Mouse (Mus musculus) MEL (cell line): ENCODE data around the gene A530084C06Rik. TPM values are rescaled to one million over a fixed set of nuclear protein-coding genes. Genes with fewer than 3 reads are reported as not detected.

ENCODE experiments used
- DNase-seq: peaks from one replicate; pipeline ENCODE4 v3.0.0; 2011; ENCODE audit warnings: low read depth, low spot score
- H3K27ac ChIP-seq: 2 replicates; pipeline ENCODE4 v1.5.1; 2012; ENCODE audit warnings: low read depth, mild to moderate bottlenecking, control low read depth, low read length, moderate library complexity; ENCODE audit not compliant: control insufficient read depth
- H3K27me3 ChIP-seq, 2 experiments: fragments of 150-350 bp in 1 of 2; sonication (generic) in 1 of 2; 2 replicates each; pipeline ENCODE4 v1.6.1; 2012; ENCODE audit warnings: low read length in 2 of 2, mild to moderate bottlenecking in 2 of 2, improper control_type of control experiment in 1 of 2, moderate library complexity in 1 of 2; ENCODE audit not compliant: insufficient read depth in 2 of 2, control insufficient read depth in 1 of 2
- H3K36me3 ChIP-seq, 2 experiments: 2 replicates each; pipeline ENCODE4 v1.6.1; 2012 to 2014; ENCODE audit warnings: low read length in 2 of 2, improper control_type of control experiment in 1 of 2, inconsistent platforms in 1 of 2, mild to moderate bottlenecking in 1 of 2; ENCODE audit not compliant: insufficient read depth in 2 of 2, control insufficient read depth in 1 of 2
- H3K4me1 ChIP-seq, 2 experiments: fragments of 150-350 bp in 1 of 2; sonication (generic) in 1 of 2; 2 replicates each; pipeline ENCODE4 v1.6.1; 2012; ENCODE audit warnings: low read length in 2 of 2, improper control_type of control experiment in 1 of 2, mild to moderate bottlenecking in 1 of 2; ENCODE audit not compliant: insufficient read depth in 2 of 2, control insufficient read depth in 1 of 2
- H3K4me3 ChIP-seq, 2 experiments: fragments of 150-350 bp in 1 of 2; sonication (generic) in 1 of 2; 2 replicates each; pipeline ENCODE4 v1.5.1; 2012; ENCODE audit warnings: low read depth in 2 of 2, low read length in 2 of 2, mild to moderate bottlenecking in 2 of 2, moderate library complexity in 2 of 2, control low read depth in 1 of 2, improper control_type of control experiment in 1 of 2; ENCODE audit not compliant: control insufficient read depth in 1 of 2, insufficient read depth in 1 of 2
- H3K79me2 ChIP-seq: 2 replicates; pipeline ENCODE4 v1.6.1; 2012; ENCODE audit warnings: mild to moderate bottlenecking, low read length, moderate library complexity; ENCODE audit not compliant: control insufficient read depth, poor library complexity, insufficient read depth
- H3K9ac ChIP-seq: 2 replicates; pipeline ENCODE4 v1.6.1; 2012; ENCODE audit warnings: low read depth, mild to moderate bottlenecking, control low read depth, low read length, moderate library complexity; ENCODE audit not compliant: control insufficient read depth, poor library complexity, severe bottlenecking
- H3K9me3 ChIP-seq: fragments of 150-350 bp; sonication (generic); replicated peaks from 2 replicates; pipeline ENCODE4 v1.6.1; 2012; ENCODE audit warnings: mild to moderate bottlenecking, low read length, improper control_type of control experiment, moderate library complexity; ENCODE audit not compliant: insufficient read depth
- BHLHE40 ChIP-seq: IDR thresholded peaks from 2 replicates; pipeline ENCODE4 v1.6.1; 2012; ENCODE audit warnings: low read depth, mild to moderate bottlenecking, inconsistent platforms, low read length, improper control_type of control experiment, borderline replicate concordance
- CTCF ChIP-seq, 3 experiments: IDR thresholded peaks in 2 of 3; conservative IDR thresholded peaks in 1 of 3; 2 replicates each; pipeline ENCODE4 v1.5.1; 2011 to 2012; ENCODE audit warnings: low read length in 3 of 3, low read depth in 2 of 3, mild to moderate bottlenecking in 2 of 3, improper control_type of control experiment in 1 of 3, inconsistent platforms in 1 of 3, mixed read lengths in 1 of 3, moderate library complexity in 1 of 3; ENCODE audit not compliant: control insufficient read depth in 1 of 3, insufficient read depth in 1 of 3, poor library complexity in 1 of 3, severe bottlenecking in 1 of 3
- ELF1 ChIP-seq: IDR thresholded peaks from 2 replicates; pipeline ENCODE4 v1.6.1; 2014; ENCODE audit warnings: low read depth, mild to moderate bottlenecking, inconsistent platforms, low read length, improper control_type of control experiment, moderate library complexity
- ETS1 ChIP-seq: IDR thresholded peaks from 2 replicates; pipeline ENCODE4 v1.6.1; 2012; ENCODE audit warnings: low read depth, mild to moderate bottlenecking, inconsistent platforms, low read length, improper control_type of control experiment, moderate library complexity
- GABPA ChIP-seq: IDR thresholded peaks from 2 replicates; pipeline ENCODE4 v1.6.1; 2012; ENCODE audit warnings: low read depth, mild to moderate bottlenecking, inconsistent platforms, low read length, improper control_type of control experiment, moderate library complexity
- GATA1 ChIP-seq: IDR thresholded peaks from 2 replicates; pipeline ENCODE4 v1.6.1; 2011; ENCODE audit warnings: low read depth, low read length, improper control_type of control experiment
- HCFC1 ChIP-seq: IDR thresholded peaks from 2 replicates; pipeline ENCODE4 v1.6.1; 2012; ENCODE audit warnings: low read depth, mild to moderate bottlenecking, inconsistent platforms, low read length, improper control_type of control experiment, moderate library complexity
- MAFK ChIP-seq: IDR thresholded peaks from 2 replicates; pipeline ENCODE4 v1.6.1; 2011; ENCODE audit warnings: low read depth, mild to moderate bottlenecking, low read length, improper control_type of control experiment, borderline replicate concordance
- MAX ChIP-seq: IDR thresholded peaks from 2 replicates; pipeline ENCODE4 v1.6.1; 2011; ENCODE audit warnings: low read length, improper control_type of control experiment
- MYB ChIP-seq: IDR thresholded peaks from 2 replicates; pipeline ENCODE4 v1.6.1; 2011; ENCODE audit warnings: mild to moderate bottlenecking, low read depth, low read length, improper control_type of control experiment
- MYC ChIP-seq: IDR thresholded peaks from 2 replicates; pipeline ENCODE4 v1.6.1; 2011; ENCODE audit warnings: low read depth, mild to moderate bottlenecking, low read length, improper control_type of control experiment, moderate library complexity
- NELFE ChIP-seq: IDR thresholded peaks from 2 replicates; pipeline ENCODE4 v1.6.1; 2011; ENCODE audit warnings: low read depth, low read length, improper control_type of control experiment
- NRF1 ChIP-seq: IDR thresholded peaks from 2 replicates; pipeline ENCODE4 v1.6.1; 2014; ENCODE audit warnings: low read depth, mild to moderate bottlenecking, inconsistent platforms, low read length, improper control_type of control experiment, moderate library complexity; ENCODE audit not compliant: poor library complexity, insufficient read depth, severe bottlenecking
- POLR2AphosphoS2 ChIP-seq: IDR thresholded peaks from 2 replicates; pipeline ENCODE4 v1.6.1; 2011; ENCODE audit warnings: low read length, improper control_type of control experiment
- POLR2AphosphoS5 ChIP-seq: IDR thresholded peaks from 2 replicates; pipeline ENCODE4 v1.6.1; 2012; ENCODE audit warnings: low read depth, borderline replicate concordance, mild to moderate bottlenecking, inconsistent platforms, low read length, moderate library complexity, mixed read lengths
- RAD21 ChIP-seq: IDR thresholded peaks from 2 replicates; pipeline ENCODE4 v1.6.1; 2011; ENCODE audit warnings: mild to moderate bottlenecking, low read depth, low read length, improper control_type of control experiment
- SIN3A ChIP-seq: IDR thresholded peaks from 2 replicates; pipeline ENCODE4 v1.6.1; 2012; ENCODE audit warnings: low read length, improper control_type of control experiment, inconsistent platforms
- SMC3 ChIP-seq: IDR thresholded peaks from 2 replicates; pipeline ENCODE4 v1.6.1; 2011; ENCODE audit warnings: low read depth, low read length, improper control_type of control experiment
- TAL1 ChIP-seq: IDR thresholded peaks from 2 replicates; pipeline ENCODE4 v1.6.1; 2012; ENCODE audit warnings: mild to moderate bottlenecking, inconsistent platforms, low read length, moderate library complexity, mixed read lengths
- TBP ChIP-seq: IDR thresholded peaks from 2 replicates; pipeline ENCODE4 v1.8.0; 2011; ENCODE audit warnings: low read depth, low read length, improper control_type of control experiment
- TCF12 ChIP-seq: IDR thresholded peaks from 2 replicates; pipeline ENCODE4 v1.6.1; 2014; ENCODE audit warnings: low read depth, mild to moderate bottlenecking, inconsistent platforms, low read length, improper control_type of control experiment, moderate library complexity
- ZC3H11A ChIP-seq: IDR thresholded peaks from 2 replicates; pipeline ENCODE4 v1.6.1; 2012; ENCODE audit warnings: low read depth, mild to moderate bottlenecking, inconsistent platforms, low read length, improper control_type of control experiment
- ZMIZ1 ChIP-seq: IDR thresholded peaks from 2 replicates; pipeline ENCODE4 v1.6.1; 2012; ENCODE audit warnings: low read depth, mild to moderate bottlenecking, inconsistent platforms, low read length, improper control_type of control experiment, moderate library complexity
- ZNF384 ChIP-seq: IDR thresholded peaks from 2 replicates; pipeline ENCODE4 v1.6.1; 2012; ENCODE audit warnings: low read depth, mild to moderate bottlenecking, inconsistent platforms, low read length, improper control_type of control experiment
- polyA plus RNA-seq, 2 experiments: library from polyadenylated mRNA; stranded (reverse) in 1 of 2; unstranded in 1 of 2; fragments of >175 nt in 1 of 2; fragments of >200 nt in 1 of 2; gene quantifications; 2 replicates each; pipeline versions ENCODE4 v1.2.1 to v1.2.4; 2012; ENCODE audit warnings: low replicate concordance in 2 of 2, low read depth in 1 of 2; ENCODE audit not compliant: insufficient read length in 2 of 2, insufficient read depth in 1 of 2, missing spikeins in 1 of 2
- total RNA-seq: library from RNA; depleted of rRNA; stranded (reverse); fragments of 300-350 nt; gene quantifications from 2 replicates; pipeline ENCODE4 v1.2.3, GENCODE M21; 2012

Gene A530084C06Rik
- total and polyA plus RNA-seq, 3 experiments = not detected

GRCm38 (mm10) chr13:31578389-31578788, 19.3 kb upstream of the A530084C06Rik start:
- DNase-seq = no peak

GRCm38 (mm10) chr13:31577576-31577975, 18.4 kb upstream of the A530084C06Rik start:
- H3K9ac ChIP-seq = no peak overlapping the region

More at GRCm38 (mm10) chr13:31578389-31578788, 19.3 kb upstream of the A530084C06Rik start:
- Histone ChIP-seq H3K27me3 (no peaks in the 10 kb centered on the region; a peak in 1 of 4 replicates), H3K9me3 (no peaks in the 10 kb centered on the region), H3K4me1 (no peaks in the 10 kb centered on the region), H3K4me3 (no peak overlapping the region), H3K9ac (no peak overlapping the region), H3K79me2 (no peaks in the 10 kb centered on the region), H3K27ac (no peak overlapping the region), H3K36me3 (no peaks in the 10 kb centered on the region)
- no peak for TF ChIP-seq ELF1
- TF ChIP-seq ZMIZ1 = no peak
- no peak for TF ChIP-seq MAFK
- TF ChIP-seq SMC3 = no peak
- no peak for TF ChIP-seq CTCF (IDR thresholded peaks at IDR 0.05 in 2 of 3, conservative IDR thresholded peaks at IDR 0.05 in 1 of 3; ENCODE audit: control insufficient read depth in 1 of 3, insufficient read depth in 1 of 3, low read depth in 2 of 3, low read length in 3 of 3, poor library complexity in 1 of 3, severe bottlenecking in 1 of 3)
- no peak for TF ChIP-seq ZNF384
- TF ChIP-seq TCF12 = no peak

GRCm38 (mm10) chr13:31576696-31577095, 17.6 kb upstream of the A530084C06Rik start:
- Histone ChIP-seq H3K36me3 (no peaks in the 10 kb centered on the region), H3K4me1 (no peaks in the 10 kb centered on the region), H3K4me3 (no peak overlapping the region), H3K79me2 (no peaks in the 10 kb centered on the region), H3K27ac (no peak overlapping the region), H3K9me3 (no peaks in the 10 kb centered on the region), H3K27me3 (no peaks in the 10 kb centered on the region; a peak in 1 of 4 replicates), H3K9ac (no peak overlapping the region)
- no peak for DNase-seq
- TF ChIP-seq BHLHE40 (no peak), GABPA (no peak), NRF1 (no peak), GATA1 (no peak), SMC3 (no peak), NELFE (no peak), ZNF384 (no peak), ETS1 (no peak), RAD21 (no peak), MAX (no peak), POLR2AphosphoS2 (no peak), SIN3A (no peak), TBP (no peak), ZC3H11A (no peak), POLR2AphosphoS5 (no peak), TAL1 (no peak), ELF1 (no peak), HCFC1 (no peak)
- TF ChIP-seq, all 39 proteins: peak for 0

More at GRCm38 (mm10) chr13:31577576-31577975, 18.4 kb upstream of the A530084C06Rik start:
- H3K79me2 ChIP-seq = no peaks in the 10 kb centered on the region
- no peak overlapping the region for H3K4me3 ChIP-seq
- no peaks in the 10 kb centered on the region; a peak in 1 of 4 replicates for H3K27me3 ChIP-seq
- H3K36me3 ChIP-seq = no peaks in the 10 kb centered on the region
- DNase-seq = no peak
- no peaks in the 10 kb centered on the region for H3K4me1 ChIP-seq
- H3K9me3 ChIP-seq = no peaks in the 10 kb centered on the region
- TF ChIP-seq SMC3 (no peak), MYB (no peak), MYC (no peak), TAL1 (no peak), ZMIZ1 (no peak)
- H3K27ac ChIP-seq = no peak overlapping the region
